Mouse (Mus musculus) regulatory T cell (primary cell): Measurements from ENCODE around the gene Ddr2.

Source experiments
- in situ Hi-C: fragments of 300-600 bp; cut with MboI, MseI; formaldehyde crosslinking; loops from one replicate; pipeline ENCODE4 v1.15.1; 2025; ENCODE audit warnings: high pct_unique_total_duplicates

The Ddr2 gene

GRCm38 (mm10) chr1:169950651-169951050 is 159.9 kb downstream of the Ddr2 start:
- in situ Hi-C loops = loop anchor here (5.0 to 10.0 kb wide), 2 partner anchors 192 to 1254 kb away; no protein-coding TSS in a partner anchor

GRCm38 (mm10) chr1:169949981-169950380 is 160.6 kb downstream of the Ddr2 start:
- in situ Hi-C loops = loop anchor here (5.0 to 10.0 kb wide), 2 partner anchors 192 to 1255 kb away; no protein-coding TSS in a partner anchor

- in situ Hi-C loops = no loop called here
These were observed 161.7 kb downstream of the Ddr2 start for GRCm38 (mm10) chr1:169948866-169949265.

GRCm38 (mm10) chr1:169948280-169948679 is 162.3 kb downstream of the Ddr2 start:
- in situ Hi-C loops = no loop called here

GRCm38 (mm10) chr1:169947654-169948053 is 162.9 kb downstream of the Ddr2 start:
- in situ Hi-C loops = no loop called here

- in situ Hi-C loops = no loop called here
These were observed 164.6 kb downstream of the Ddr2 start for GRCm38 (mm10) chr1:169946004-169946403.

- in situ Hi-C loops = loop anchor here (5.0 kb wide), 1 partner anchor 407 kb away; the partner anchor contains the start of gene Nuf2
These were observed 171.2 kb downstream of the Ddr2 start for GRCm38 (mm10) chr1:169939345-169939744.

- in situ Hi-C loops = no loop called here
These were observed 176.4 kb downstream of the Ddr2 start for GRCm38 (mm10) chr1:169934005-169934725.

GRCm38 (mm10) chr1:169932122-169932746 is 178.3 kb downstream of the Ddr2 start:
- in situ Hi-C loops = no loop called here

- in situ Hi-C loops = no loop called here
These were observed 178.9 kb downstream of the Ddr2 start for GRCm38 (mm10) chr1:169931698-169932097.

GRCm38 (mm10) chr1:169928454-169928971 is 182.0 kb downstream of the Ddr2 start, which contains the start of gene Ccdc190:
Gene Ccdc190, plus strand, starts transcription at chr1:169928648.
- in situ Hi-C loops = no loop called here

GRCm38 (mm10) chr1:169927753-169928369 is 182.7 kb downstream of the Ddr2 start:
- in situ Hi-C loops = no loop called here

- in situ Hi-C loops = no loop called here
These were observed 186.0 kb downstream of the Ddr2 start for GRCm38 (mm10) chr1:169924567-169924966.
